Mouse (Mus musculus): ENCODE measurements around the gene Hes3. TPM values are rescaled to one million over a fixed set of nuclear protein-coding genes. Genes with fewer than 3 reads are reported as not detected.

The Hes3 gene
- polyA plus RNA-seq (2012; rRNA removed), result not detected in 2 replicates

DNA sequence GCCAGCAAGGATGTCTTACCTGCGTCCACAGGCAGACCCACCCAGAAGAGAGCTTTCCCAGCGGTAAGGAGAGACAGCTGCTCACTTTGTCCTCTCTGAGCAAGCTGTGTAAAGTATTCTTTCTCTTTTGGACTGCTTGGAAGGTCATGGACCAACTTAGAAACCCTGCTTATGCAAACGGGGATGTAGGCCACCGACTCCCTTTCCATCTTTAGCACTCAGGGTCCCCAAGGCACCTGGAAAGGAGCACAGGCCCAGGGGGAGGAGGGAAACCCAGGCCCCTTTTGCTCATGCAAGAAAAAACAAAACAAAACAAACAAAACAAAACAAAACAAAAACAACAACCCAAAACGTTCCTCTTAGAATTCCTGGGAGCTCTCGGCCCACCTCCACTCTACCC, at the start of gene Hes3:
TSS of gene Hes3 (minus strand) at position 101 of the 400 bp plus-strand sequence.
- DNase-seq (ENCODE audit: low read depth), result no peak

DNA sequence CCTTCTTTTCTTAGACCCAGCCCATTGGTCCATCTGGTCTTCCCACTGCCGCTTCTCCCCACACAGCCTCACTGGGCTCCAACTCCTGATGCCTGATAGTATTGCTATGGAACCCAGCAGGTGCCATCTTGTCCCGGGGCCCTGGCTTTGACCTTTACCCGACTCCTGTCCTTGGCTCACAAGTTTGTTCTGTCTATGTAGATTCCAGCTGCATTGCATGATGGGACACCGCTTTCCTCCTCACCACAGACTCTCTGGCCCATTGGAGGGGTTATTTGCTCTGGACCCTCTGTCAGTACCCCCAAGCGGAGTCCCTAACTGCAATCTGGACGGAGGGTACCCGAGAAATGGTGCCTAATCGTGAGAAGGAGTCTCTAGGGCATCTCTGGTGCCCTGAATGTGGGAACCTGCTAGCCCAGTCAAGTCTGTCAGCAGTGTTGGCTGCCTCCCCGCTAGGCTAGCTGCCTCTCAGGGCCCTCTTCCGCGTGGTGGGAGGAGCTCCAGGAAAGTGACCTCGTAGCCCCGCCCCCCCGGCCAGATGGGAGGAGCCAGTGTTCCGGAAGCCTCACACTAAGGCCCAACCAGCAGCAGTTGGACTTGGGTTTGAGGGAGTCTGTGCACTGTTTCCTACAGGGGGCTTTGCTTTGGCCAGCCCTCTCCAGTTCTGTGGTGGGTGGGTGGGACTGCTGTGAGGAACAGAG, 49.3 kb upstream of the Hes3 start:
- no peak for DNase-seq (ENCODE audit: low read depth)

DNA sequence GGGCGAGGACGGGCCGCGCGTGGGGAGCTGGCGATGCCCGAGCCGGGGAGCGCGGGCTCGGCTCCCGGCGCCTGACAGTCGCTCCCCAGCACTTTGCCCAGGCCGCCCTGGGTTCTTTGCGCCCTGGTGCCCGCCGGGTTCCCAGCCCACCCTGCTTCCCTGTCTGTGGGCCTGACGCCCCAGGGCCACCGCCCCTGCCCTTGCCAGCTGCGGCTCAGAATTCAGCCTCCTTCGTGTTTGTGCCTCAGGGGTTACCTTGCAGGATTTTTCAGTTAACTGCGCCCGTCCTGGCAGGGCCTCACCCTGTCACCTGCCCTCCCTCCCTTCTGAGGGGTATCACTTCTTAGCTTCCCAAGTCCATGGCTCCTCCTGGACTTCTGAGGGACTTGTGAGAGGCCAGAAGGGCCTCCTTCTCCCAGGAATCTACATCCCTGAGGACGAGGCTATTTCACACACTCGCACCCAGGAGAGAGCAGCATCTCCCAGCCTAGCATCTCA, 47.9 kb upstream of the Hes3 start:
- DNase-seq (ENCODE audit: low read depth), result no peak

DNA sequence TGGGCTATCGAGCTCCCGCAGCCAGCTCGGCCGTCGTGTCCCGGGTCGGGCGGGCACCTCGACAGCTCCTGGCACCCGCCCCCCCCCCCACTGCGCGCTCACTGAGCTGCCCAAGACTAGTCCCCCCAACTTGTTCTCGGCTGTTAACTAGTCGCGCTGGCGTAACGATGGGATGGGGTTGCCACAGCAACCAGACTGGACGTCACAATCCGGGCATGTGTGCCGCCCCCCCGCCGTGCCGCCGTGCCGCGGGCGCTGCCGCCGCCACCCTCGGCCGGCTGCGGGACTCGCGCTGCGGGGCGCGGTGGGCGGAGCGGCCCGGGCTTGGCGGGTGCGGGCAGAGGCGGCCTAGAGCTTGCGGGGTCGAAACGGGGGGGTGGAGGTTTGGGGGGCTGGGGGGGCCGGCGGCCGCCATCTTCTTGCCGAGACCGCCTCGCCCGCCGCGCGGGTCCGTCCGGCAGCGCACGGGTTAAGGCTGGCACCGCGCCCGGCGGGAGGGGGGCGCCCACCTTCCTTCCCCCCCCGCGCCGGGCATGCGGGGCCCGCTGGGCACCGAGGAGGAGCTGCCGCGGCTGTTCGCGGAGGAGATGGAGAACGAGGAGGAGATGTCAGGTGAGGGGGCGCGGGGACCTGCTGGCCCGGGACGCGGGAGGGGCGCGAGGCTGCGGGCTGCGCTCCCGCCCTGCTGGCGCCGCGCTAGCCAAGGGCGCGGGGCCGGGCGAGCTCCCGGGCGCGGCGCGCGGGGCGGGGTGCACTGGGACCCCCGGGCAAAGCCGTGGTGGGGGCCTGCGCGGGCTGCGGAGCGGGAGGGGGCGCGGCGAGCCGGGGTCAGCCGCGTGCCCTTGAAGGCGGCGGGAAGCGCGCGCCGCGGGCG, 47.2 kb upstream of the Hes3 start, which contains the start of gene Chd5:
TSS of gene Chd5 (plus strand) at position 233 of the 874 bp plus-strand sequence.
- no peak for DNase-seq (ENCODE audit: low read depth)

DNA sequence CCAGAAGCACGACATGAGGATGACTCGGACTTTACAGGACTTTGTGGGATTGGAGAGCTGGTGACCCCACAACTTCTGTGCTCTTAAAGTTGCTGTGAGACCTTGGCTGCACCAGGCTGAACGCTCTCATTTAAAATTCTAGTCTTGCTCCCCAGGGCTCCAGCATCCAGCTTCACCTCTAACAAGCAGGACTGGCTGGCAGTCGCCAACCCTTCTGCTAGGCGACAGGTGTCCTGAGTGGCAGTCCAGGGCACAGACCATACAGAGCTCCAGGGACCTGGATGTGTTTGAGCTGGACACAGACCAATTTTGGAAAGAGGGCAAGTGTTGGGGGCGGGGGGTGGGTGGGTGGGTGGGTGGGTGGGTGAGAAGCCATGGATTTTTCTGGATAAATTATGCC, 46.3 kb upstream of the Hes3 start:
- DNase-seq (ENCODE audit: low read depth), result no peak

DNA sequence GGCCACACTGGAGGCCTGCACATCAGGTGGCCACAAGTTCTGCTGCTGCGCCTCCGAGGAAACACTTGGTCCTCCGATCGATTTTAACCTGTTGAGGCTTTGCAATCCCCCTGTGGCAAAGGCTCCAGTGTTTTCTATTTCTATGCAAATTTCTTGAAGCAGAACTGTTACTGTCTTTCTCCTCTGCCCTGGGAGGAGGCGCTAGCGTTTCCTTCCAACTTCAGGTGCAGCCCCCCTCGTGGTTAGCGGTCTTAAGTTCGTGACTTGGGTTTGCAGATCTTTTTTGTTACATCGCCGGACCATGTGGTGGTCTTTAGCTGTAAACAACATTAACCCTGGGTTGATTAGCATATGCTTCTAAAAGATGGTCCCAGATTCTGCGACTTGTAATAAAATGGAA, 42.1 kb upstream of the Hes3 start:
- DNase-seq (ENCODE audit: low read depth), result no peak

DNA sequence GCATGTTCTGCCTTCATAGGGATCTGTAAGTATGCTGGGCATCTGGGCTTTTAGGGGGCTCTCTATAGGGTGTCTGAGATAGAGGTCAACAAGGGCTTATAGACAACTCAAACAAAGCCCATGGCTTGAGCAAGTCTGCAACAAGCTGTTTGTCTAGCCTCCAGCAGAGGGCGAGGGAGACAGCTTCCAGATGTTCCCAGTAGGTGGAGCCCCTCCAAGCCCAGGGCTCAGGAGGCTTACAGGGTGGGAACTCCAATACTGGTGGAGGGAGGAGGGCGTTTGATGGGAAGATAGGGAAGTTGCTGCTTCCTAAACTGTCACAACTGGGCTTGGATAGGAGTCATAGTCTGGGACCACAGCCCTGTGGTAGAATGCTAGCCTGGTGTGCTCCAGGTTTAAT, 41.5 kb upstream of the Hes3 start:
- DNase-seq (ENCODE audit: low read depth), result no peak

DNA sequence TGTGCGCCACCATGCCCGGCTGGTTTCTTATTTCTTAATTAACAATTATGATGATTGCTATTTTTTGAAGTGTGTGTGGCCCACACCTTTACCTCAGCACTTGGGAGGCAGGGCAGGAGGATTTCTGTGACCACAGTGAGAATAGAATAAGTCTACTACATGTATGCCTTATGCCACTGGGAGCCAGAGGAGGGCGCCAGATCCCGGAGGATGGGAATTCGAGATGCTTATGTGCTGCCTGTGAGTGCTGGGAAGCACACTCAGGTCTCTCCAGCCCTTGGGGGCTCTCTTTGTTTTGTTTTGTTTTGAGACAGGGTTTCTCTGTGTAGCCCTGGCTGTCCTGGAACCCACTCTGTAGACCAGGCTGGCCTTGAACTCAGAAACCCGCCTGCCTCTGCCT, 37.2 kb upstream of the Hes3 start:
- no peak for DNase-seq (ENCODE audit: low read depth)

DNA sequence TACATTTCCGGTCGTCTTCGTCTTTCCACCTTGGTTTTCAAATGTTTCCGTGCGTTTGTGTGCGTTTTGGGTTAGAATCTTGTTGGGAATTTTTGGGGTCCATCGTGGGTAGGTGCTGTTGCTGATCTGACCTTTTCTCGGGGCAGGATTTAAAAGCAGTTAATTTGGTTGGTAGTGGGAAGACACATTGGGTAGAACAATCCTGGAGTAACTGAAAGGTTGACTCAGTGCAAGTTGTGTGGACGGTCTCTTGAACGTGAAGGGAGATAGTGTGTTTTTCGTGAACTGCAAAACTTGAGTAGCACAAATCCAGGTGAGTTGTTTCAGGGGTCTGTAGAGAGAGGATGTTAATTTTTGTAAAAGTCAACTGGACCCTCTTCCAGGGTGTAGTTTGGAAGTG, 35.1 kb upstream of the Hes3 start:
- DNase-seq (ENCODE audit: low read depth), result no peak

DNA sequence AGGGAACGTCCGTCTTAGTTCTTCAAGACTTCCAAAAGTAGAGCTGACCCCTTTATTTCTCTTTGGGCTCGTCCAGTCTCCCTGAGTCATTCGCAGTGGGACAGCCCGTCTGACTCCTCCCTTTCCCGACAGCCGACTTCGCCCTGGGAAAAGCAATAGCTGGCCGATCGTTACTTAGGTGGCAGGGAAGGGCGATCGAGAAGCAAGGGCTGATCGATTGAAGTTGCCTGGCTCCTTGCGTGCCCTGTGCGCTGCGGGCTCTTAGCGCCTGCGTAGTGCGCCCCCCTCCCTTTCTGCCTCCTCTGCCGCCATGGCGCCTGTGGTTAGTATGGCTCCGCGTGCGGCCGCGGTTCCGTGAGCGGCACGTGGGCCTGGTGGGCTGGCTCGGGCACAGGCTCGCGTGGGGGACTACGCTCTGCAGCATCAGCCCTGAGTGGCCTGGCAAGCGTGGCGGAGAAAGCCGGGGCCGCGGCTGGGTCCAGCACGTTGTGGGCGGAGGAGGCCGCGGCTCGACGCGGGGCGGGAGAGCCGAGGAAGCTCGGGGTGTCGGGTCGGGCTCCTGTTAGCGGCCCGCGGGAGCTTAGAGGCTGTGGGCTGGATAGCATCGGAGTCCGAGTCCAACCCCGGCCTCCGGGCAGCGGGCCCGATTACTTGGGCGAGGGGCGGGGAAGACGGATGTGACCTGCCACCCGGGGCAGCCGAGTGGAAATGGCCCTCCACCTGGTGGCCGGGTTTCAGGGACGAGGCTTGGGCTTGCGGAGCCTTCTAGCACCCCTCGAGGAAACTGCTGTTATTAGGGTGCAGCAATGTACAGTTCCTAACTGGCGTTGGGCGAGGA, 34.3 kb upstream of the Hes3 start, which contains the start of gene Rpl22:
TSS of gene Rpl22 (plus strand) at position 169 of the 838 bp plus-strand sequence.
- DNase-seq (ENCODE audit: low read depth), result peak; percentile 82

DNA sequence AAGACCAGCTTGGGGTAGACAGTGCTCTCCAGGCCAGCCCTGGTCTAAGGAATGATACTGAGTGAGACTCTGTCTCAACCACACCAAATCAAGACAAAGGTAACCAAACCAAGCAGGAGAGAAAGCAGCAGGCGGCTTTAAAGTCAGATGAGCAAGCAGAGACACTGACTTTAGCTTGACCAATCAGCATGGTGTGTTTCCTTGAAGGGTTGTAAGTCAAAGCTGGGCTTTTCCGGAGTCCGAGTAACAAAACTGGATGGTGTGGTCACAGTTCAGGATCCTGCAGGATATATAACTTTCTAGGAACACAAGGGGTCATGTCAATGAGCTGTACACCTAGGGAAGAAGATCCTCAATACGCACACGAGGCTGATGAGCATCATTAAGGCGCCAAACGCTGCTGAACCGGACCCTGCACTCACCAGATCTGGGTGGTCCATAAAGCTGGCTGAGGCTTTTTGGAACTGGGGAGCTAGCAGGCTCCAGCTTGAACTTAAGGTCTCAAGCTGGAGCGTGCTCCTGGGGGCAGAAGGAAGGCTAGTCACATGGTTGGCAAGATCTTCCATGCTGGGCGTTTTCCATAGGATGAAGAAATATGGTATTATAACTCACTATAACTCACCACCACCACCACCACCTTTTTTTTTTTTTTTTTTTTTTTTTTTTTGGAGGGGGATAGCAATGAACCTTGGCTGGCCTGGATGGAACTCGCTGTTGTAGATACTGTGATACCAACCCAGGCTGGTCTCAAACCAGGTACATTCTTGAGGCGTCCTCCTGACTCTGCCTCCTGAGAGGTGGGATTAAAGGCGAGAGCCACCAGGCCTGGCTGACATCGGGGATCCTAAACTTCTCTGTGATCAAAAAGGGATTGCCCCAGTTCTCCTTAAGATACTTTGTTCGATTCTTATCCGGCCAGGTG, 33.4 kb upstream of the Hes3 start:
- DNase-seq (ENCODE audit: low read depth), result no peak

DNA sequence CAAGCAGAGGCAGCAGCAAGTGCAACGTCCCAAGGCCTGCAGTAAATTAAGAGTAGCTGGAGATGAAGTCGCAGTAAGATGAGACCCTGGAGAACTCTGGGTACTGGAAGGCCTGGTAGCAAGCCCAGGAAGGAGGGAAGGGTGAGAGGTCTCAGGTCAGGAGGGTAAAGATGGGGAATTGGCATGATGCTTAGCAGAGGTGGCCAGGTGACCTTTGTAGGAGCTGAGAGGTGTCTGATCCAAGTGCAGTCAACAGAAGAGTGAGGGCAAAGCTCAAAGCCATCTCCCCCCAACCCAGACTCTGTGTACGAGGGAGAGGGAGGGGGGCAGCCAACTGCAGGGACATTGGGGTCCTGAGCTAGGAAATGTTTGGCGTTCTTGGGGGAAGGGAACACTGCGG, 30.0 kb upstream of the Hes3 start:
- DNase-seq (ENCODE audit: low read depth), result no peak

DNA sequence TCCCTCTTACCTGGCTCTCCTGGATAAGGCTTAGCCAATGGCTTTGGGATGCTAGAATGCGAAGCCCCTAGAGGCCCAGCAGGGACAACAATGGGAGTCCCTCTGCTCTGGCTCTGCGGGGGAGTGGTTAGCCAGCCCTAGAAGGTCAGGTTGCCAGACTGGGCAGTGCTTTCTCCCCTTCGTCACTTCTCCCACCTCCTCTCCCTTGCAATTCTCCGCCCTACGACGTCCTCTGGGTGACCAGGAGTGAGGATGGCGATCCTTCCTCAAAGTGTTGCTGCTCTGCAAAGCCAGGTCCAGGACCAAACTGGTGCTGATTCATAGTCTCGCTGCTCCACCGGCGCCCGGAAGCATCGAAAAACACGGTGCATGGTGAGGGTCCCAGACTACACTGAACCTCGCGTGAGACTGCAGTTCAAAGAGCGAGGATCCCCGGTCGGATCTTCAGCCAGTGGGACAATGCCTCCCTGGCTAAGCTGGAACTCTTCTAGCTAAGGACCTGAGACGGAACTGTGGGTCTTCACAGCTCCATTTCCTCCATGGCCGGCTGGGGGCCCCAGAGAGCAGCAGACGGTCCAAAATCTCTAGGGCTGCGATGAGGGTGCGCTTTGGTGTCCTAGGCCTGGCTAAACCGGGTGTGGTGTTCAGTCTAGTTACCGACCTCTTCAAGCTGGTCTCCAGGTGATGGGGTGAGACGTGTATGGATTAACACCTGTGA, 27.2 kb upstream of the Hes3 start, which contains the start of gene Rnf207:
TSS of gene Rnf207 (minus strand) at position 477 of the 718 bp plus-strand sequence.
- DNase-seq (ENCODE audit: low read depth), result no peak

DNA sequence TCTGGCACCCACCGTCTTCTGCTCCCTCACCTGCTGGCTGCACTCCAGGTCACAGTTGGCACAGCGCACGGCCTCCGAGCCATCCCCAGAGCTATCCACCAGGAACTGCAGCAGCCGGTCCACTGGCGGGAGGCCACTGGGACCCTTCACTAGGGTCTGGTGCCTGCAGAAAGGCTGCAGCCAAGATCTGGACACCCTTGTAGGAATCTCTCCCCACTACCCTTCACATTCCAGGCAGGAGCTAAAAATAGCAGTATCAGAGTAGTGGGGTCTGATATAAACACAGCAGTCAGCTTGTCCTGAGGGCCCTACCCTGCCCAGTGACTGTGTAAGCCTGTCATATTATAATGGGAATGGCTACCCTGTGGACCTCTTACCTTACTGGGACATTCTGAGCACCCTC, 26.2 kb upstream of the Hes3 start:
- DNase-seq (ENCODE audit: low read depth), result no peak

DNA sequence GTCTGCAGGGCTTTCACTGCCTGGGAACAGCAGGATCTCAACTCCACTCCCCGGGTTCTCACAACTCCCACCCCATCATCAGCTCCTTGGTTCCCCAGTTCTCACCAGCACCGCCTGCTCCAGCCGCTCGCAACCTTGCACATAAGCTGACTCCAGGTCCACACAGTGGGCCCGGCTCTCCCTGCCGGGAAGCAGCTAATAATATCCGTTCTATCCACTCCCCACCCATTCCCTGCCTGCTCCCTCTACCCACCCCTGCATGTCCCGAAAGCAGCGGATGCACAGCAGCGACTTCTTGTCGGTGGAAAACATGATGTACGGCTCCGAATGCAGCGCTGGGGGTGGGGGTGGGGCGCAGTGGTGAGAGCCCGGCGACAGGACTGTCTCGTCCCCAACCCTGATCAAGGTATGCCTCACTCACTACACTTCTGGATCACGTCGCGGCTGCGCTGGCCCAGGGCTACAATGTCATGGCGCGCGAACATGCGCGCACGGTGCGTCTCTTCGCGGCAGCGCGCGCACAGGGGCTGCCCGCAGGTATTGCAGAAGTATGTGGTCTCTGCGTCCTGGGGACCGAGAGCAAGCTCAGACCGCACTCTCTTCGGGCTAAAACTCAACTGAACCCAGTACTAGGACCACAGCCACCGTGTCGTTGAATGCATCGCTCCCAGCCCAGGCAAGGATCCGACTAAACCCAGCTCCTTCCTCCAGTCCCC, 24.2 kb upstream of the Hes3 start:
- DNase-seq (ENCODE audit: low read depth), result no peak

DNA sequence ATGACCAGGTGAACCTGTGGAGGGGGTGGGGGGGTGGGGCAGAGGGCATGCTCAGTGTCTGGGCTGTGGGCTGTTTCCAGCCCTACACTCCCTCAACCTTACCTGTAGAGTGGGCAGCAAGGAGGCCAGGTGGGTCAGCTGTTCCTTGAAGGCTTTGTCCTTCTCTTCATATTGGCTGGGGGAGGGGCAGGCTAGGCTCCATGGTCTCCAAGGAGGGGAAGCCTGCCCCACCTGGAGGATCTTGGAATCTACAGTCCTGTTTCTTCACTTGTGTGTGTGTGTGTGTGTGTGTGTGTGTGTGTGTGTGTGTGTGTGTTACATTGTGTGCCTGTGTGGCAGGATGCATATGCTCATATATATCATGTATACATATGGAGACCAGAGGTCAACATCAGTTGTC, 22.5 kb upstream of the Hes3 start:
- no peak for DNase-seq (ENCODE audit: low read depth)

DNA sequence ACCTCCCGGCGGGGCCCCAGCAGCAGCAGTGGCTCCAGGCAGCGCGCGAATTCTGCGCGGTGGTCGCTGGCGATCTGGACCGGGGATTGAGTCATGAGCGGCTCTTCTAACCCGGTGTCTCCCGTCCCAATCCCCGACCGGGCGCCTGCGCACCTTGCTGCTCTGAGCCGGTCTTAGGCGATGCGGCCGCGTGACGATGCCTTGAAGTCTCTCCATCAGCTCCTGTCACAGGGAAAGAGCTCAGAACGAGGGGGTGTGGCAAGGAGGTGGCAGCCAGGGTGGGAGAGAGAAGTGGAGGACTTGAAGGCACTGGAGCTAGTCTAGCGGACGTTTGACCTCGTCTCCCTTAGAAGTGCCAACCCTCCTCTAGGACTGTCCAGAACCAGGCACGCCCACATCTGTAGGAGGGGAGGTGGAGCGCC, 21.8 kb upstream of the Hes3 start:
- no peak for DNase-seq (ENCODE audit: low read depth)

DNA sequence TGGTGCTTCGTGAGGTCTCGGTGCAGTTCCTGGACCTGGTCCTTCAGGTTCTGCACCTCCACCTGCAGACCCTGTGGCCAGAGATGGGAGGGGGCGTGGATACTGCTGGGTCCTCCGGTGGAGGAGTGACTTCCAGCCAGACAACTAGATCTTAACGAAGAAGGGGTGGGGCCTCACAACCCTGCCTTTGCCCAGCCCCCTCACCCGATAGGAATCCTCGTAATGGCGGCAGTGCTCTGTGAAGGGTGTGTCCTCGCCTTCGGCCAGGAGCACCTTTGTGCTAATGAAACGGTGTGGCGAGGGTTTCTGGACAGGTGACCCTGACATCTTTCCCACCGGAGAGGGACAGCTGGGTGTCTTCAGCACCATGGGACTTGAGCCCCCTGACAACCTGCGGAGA, 20.7 kb upstream of the Hes3 start:
- no peak for DNase-seq (ENCODE audit: low read depth)

DNA sequence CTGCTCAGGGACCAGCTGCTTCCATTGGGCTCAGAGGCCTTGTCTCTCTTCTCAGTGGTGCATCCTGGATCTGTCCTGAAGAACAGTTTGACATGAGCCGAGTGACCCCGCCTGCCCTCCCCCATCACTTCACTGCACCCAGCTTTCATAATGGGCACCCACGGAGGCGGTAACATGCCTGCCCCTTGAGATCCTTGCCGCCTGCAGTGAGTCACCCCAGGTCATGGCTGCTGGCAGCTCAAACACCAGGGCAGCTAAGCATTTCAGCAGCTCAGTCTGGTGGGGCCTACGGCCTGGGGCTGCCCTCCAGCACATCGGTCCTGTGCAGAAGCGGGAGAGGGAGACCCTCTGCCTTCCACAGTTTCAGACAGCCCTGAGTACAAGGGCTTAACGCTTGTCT, 16.1 kb upstream of the Hes3 start:
- no peak for DNase-seq (ENCODE audit: low read depth)

Data from gonadal fat pad, adult 2 months (tissue).